Mouse (Mus musculus): ENCODE data around the gene Plekhj1.

DNA sequence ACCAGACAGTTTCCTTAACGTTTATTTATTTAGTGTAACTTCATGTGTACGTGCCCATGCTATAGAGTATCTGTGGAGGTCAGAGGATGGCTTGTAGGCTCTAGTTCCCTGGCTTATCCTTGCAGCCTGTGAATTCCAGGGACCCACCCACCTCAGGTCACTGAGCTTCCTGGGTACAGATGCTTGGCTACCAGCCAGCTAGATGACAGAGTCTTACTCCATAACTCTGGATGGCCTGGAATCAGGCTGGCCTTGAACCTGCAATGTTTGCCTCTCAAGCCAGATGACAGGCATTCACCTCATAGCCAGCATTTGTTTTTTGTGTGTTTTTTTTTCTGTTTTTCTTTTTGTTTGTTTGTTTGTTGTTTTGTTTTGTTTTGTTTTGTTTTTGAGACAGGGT, 18.7 kb upstream of the Plekhj1 start:
- TF ChIP-seq CTCF (conservative IDR thresholded peaks at IDR 0.05; ENCODE audit: insufficient read depth, insufficient read length, low read depth, low read length) (no peak), POLR2A (IDR thresholded peaks at IDR 0.05; ENCODE audit: low read depth, low read length) (no peak)
